Mouse (Mus musculus) liver, embryonic 14.5 days (tissue): ENCODE measurements around the gene Tub.

Source experiments
- CTCF ChIP-seq: IDR thresholded peaks from 2 replicates; pipeline ENCODE4 v1.5.1; 2016; ENCODE audit warnings: antibody characterized with exemption, low read depth, control low read depth
- EP300 ChIP-seq: IDR thresholded peaks from 2 replicates; pipeline ENCODE4 v1.6.1; 2016; ENCODE audit warnings: antibody characterized with exemption, low read depth

DNA sequence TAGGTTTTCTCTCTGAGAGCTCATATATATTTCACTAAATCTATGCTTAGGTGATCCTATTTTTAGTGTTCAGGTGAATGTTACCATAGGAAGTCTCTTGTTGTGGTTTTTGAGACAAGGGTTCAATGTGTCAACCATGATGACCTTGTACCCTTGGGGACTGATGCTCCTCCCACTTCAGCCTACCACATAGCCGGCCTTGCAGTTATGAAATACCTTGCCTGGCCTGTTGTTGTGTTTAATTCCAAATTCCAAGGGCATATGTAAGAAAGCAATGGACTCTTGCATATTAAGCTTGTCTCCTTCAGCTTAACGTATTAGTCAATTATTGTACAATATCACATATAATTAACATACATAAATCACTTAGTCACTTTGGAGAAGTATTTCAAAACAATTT lies 46.2 kb upstream of the Tub start:
- TF ChIP-seq CTCF = no peak
- TF ChIP-seq EP300 = no peak
